Mouse (Mus musculus) kidney, embryonic 14.5 days (tissue): ENCODE measurements around the gene Ybx2. TPM values are rescaled to one million over a fixed set of nuclear protein-coding genes. Genes with fewer than 3 reads are reported as not detected.
A peak's percentile ranks its signal among the peaks of the same experiment; 100 is the strongest.

Source experiments
- ATAC-seq: fragments of 200-750 bp; cut with Nextera tagmentation; 2 replicates; pipeline ENCODE4 v1.8.0; 2017; ENCODE audit warnings: moderate number of reproducible peaks, mild to moderate bottlenecking, moderate TSS enrichment, moderate library complexity; ENCODE audit not compliant: low FRiP score, low TSS enrichment
- H3K27ac ChIP-seq: fragments of 300-500 bp; sonication (generic); 2 replicates; pipeline ENCODE4 v1.5.1; 2014; ENCODE audit warnings: low read depth, mild to moderate bottlenecking, low read length, moderate library complexity, mixed read lengths
- H3K27me3 ChIP-seq: fragments of 300-500 bp; sonication (generic); 2 replicates; pipeline ENCODE4 v1.6.1; 2014; ENCODE audit warnings: mild to moderate bottlenecking, low read length; ENCODE audit not compliant: control insufficient read depth, insufficient read depth
- H3K36me3 ChIP-seq: fragments of 300-500 bp; sonication (generic); 2 replicates; pipeline ENCODE4 v1.6.1; 2014; ENCODE audit warnings: low read length, mixed read lengths; ENCODE audit not compliant: control insufficient read depth, insufficient read depth
- H3K4me1 ChIP-seq: fragments of 300-500 bp; sonication (generic); 2 replicates; pipeline ENCODE4 v1.6.1; 2014; ENCODE audit warnings: low read length, mixed read lengths; ENCODE audit not compliant: control insufficient read depth, insufficient read depth
- H3K4me2 ChIP-seq: fragments of 300-500 bp; sonication (generic); replicated peaks from 2 replicates; pipeline ENCODE4 v1.6.1; 2014; ENCODE audit warnings: low read depth, mild to moderate bottlenecking, low read length
- H3K4me3 ChIP-seq: fragments of 300-500 bp; sonication (generic); 2 replicates; pipeline ENCODE4 v1.5.1; 2014; ENCODE audit warnings: mild to moderate bottlenecking, low read length
- H3K9ac ChIP-seq: fragments of 300-500 bp; sonication (generic); 2 replicates; pipeline ENCODE4 v1.6.1; 2014; ENCODE audit warnings: low read depth, mild to moderate bottlenecking, low read length, moderate library complexity
- H3K9me3 ChIP-seq: fragments of 300-500 bp; sonication (generic); 2 replicates; pipeline ENCODE4 v1.6.1; 2016; ENCODE audit warnings: low read length; ENCODE audit not compliant: control insufficient read depth
- WGBS: fragments of 180-500 bp; shearing (Covaris S2); extraction: QIAGEN DNeasy Blood & Tissue Kit; methylation state at CpG from one replicate; pipeline ENCODE4 v1.1.7; 2014; 5-methylcytosine and 5-hydroxymethylcytosine counted together
- polyA plus RNA-seq: library from polyadenylated mRNA; unstranded; fragments of >200 nt; fragmentation: Nextera tagmentation; extraction: Ambion mirVana; gene quantifications from 2 replicates; pipeline ENCODE4 v1.2.1, GENCODE M21; 2014

Ybx2 gene
- polyA plus RNA-seq, 1 experiment from 2014 or later = 10.1 TPM

DNA sequence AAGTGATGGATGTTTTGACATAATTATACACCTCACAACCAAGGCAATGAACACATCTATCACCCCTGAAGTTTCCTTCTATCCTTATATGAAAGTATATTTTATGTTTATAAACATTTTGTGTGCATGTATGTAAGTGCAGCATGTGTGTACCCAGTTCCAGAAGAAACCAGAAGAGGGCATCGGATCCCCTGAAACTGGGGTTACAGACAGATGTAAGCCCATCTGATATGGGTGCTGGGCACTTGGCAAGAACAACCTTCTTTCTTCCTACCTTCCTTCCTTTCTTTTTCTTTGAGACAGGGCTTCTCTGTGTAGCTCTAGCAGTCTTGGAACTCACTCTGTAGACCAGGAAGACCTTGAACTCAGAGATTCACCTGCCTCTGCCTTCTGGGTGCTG lies 20.6 kb downstream of the Ybx2 start:
- 69% methylated on average over 1 of the region's 1 CpGs for whole genome bisulfite sequencing
- Histone ChIP-seq H3K4me3 (no peak overlapping the region), H3K27ac (no peak overlapping the region), H3K36me3 (no peaks in the 10 kb centered on the region), H3K4me2 (no peak overlapping the region), H3K9ac (no peak overlapping the region), H3K9me3 (no peaks in the 10 kb centered on the region), H3K4me1 (no peaks in the 10 kb centered on the region), H3K27me3 (no peaks in the 10 kb centered on the region)
- no peak for ATAC-seq

DNA sequence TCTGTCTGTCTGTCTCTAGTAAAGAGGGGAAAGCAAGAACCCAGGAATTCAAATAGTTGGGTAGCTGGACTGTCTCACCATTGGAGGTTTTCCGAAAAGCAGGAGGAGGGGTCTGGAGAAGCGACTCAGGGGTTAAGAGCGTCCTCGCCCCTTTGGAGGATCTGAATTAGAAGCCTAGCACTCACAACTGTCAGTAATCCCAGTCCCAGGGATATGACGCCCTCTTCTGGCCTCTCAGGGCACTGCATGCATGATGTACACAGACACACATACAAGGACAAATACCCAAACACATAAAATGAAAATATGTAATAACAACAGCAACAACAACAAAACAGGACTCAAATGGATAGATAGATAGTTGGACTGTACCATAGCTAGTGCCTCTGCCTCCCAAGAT lies 25.0 kb downstream of the Ybx2 start:
- no peak overlapping the region for H3K27ac ChIP-seq
- H3K4me1 ChIP-seq = no peaks in the 10 kb centered on the region
- 43% methylated on average over 5 of the region's 5 CpGs for WGBS
- no peaks in the 10 kb centered on the region for H3K9me3 ChIP-seq
- ATAC-seq = no peak
- H3K4me3 ChIP-seq = no peak overlapping the region
- H3K4me2 ChIP-seq = no peak overlapping the region
- H3K36me3 ChIP-seq = no peaks in the 10 kb centered on the region
- H3K27me3 ChIP-seq = peaks cover 17% of the 10 kb centered on the region
- H3K9ac ChIP-seq = no peak overlapping the region

DNA sequence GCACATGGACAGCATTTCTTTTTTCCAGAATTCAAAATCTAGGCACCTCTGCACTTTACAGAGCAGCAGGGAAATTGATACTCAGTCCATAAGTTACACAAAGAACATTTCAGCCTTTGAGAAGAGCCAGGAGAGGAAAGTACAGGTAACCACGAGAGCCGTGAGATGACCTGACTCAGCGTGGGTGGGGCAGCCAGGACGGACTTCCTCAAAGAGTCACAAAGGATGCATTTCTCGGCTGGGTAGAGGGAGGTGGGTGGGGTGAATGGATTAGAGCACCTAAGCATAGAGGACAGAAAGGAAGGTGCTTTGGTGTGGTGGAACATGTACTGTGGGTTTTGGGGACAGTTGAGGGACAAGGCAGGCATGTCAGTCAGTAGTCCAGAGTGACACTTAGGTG lies 26.2 kb downstream of the Ybx2 start:
- no peak overlapping the region for H3K4me2 ChIP-seq
- peaks cover 4% of the 10 kb centered on the region; the same call in 1 of the 2 replicates for H3K4me1 ChIP-seq
- peaks cover 29% of the 10 kb centered on the region for H3K27me3 ChIP-seq
- H3K27ac ChIP-seq = no peak overlapping the region
- H3K36me3 ChIP-seq = no peaks in the 10 kb centered on the region
- H3K4me3 ChIP-seq = no peak overlapping the region
- no peak overlapping the region for H3K9ac ChIP-seq
- no peaks in the 10 kb centered on the region for H3K9me3 ChIP-seq
- 31% methylated on average over 5 of the region's 5 CpGs for WGBS
- ATAC-seq = no peak

DNA sequence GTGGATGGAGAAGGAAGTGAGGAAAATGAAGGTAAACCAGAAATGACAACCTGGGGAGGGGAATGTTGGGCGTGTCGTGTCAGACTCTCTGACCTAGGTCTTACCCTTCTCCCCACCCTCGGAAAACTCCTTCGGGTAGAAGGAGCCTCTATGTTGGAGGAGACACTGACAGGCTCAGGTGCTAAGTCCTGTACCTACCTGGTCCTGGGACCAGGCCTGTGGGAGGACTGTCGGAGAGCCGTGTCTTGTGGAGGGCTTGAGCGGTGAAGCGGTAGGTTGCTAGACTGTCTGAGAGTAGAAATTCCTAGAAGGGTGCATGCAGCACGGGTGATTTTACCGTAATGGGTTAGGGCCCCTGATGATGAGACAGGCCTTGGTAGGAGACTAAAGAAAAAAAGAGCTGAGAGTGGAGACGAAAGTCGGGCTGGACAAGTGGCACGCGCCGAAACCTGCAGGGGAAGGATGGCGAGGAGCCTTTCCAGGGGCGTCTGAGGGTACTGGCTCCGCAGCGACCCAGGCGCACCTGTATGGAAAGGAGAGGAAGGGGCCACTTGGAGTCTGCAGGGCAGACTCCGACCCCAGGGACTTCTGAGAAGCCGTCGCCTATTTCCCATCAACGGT lies 29.2 kb downstream of the Ybx2 start, which contains the start of gene Cldn7:
TSS of gene Cldn7 (plus strand) at position 130 of the 621 bp plus-strand sequence.
- Histone ChIP-seq H3K27me3 (peaks cover 33% of the 10 kb centered on the region), H3K27ac (peak within 1 kb of the TSS; percentile 80), H3K4me3 (peak within 1 kb of the TSS; percentile 44), H3K36me3 (peaks cover 17% of the 10 kb centered on the region), H3K4me1 (peaks cover 4% of the 10 kb centered on the region; the same call in 1 of the 2 replicates), H3K4me2 (peak within 1 kb of the TSS; percentile 55), H3K9ac (peak within 1 kb of the TSS; percentile 67), H3K9me3 (no peaks in the 10 kb centered on the region)
- WGBS = 8% methylated on average over 24 of the region's 24 CpGs
- ATAC-seq = peak; percentile 41

DNA sequence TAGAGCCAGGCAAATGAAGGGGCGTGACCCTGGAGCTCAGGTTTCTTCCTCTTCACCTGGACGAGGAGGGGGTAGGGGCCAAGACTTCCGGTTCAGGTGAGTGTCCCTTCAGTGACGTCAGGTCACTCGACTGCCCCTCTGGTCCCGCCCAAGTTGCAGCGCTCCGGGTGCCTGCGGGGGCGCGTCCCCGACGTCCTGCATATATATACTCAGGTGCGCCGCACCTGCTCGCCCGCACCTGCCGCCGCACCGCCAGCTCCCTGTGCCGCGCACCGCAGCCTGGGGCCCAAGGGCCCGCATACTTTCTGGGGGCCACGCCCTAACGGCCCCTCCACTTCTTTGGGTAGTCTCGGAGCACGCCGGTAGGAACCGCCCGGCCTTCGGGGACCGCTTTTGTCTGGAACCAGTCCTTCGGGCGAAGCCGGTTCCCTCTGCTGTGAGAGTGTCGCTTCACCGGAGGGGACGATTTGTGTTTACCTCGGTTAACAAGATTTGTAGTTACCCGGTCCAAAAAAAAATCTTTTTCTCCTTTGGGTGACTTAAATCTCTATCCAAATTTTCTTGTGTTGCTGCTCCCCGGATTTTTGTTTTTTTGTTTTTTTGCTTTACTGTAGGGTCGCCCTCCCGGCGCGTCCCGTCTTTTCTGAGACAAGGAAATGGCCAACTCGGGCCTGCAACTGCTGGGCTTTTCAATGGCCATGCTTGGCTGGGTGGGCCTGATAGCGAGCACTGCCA lies 29.8 kb downstream of the Ybx2 start:
- peak; percentile 36 for ATAC-seq
- Histone ChIP-seq H3K36me3 (peaks cover 24% of the 10 kb centered on the region), H3K27ac (peak overlapping the region; percentile 80), H3K27me3 (peaks cover 33% of the 10 kb centered on the region), H3K9ac (peak overlapping the region; percentile 67), H3K4me1 (peaks cover 4% of the 10 kb centered on the region; the same call in 1 of the 2 replicates), H3K4me3 (peak overlapping the region; percentile 44), H3K4me2 (peak overlapping the region; percentile 55), H3K9me3 (no peaks in the 10 kb centered on the region)
- 1% methylated on average over 49 of the region's 49 CpGs for WGBS

DNA sequence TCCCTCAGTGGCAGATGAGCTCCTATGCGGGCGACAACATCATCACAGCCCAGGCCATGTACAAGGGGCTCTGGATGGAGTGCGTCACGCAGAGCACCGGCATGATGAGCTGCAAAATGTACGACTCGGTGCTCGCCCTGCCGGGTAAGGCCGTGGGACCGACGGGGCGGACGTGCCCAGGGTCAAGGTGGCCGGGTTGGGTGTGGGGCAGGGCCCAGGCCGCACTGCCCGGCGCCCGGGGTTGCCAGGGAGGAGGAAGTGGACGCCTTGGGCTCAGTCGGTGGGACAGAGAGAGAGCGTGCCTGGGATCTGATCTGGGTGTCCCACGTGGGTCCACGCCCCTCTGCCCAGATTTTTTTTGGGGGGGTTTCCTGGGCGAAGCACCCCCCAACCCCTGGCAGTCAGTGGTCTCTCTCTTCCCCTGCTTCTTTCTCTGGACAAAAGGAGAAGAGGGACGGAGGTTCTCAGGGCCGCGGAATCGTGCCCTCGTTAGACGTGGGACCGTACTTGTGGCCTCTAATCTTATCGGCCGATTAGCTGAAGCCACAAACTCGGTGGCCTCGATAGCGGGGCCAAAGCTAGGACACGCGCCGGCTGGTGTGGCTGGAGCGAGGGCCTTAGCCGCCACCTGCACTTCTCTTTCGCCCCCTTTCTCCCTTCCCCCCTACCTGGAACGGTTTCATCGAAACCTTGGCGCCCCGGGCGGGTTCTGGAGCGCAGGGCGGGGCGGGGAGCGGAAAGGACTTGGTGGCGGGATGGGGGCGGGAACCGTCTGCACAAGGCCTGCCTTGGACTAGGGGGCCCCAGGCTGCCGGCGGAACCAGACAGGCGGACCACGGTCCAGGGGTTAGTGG lies 30.6 kb downstream of the Ybx2 start:
- Histone ChIP-seq H3K9ac (peak overlapping the region; percentile 67), H3K4me3 (peak overlapping the region; percentile 44), H3K4me1 (peaks cover 4% of the 10 kb centered on the region; the same call in 1 of the 2 replicates), H3K4me2 (peak overlapping the region; percentile 55), H3K27ac (peak overlapping the region; percentile 80), H3K27me3 (peaks cover 33% of the 10 kb centered on the region), H3K36me3 (peaks cover 27% of the 10 kb centered on the region), H3K9me3 (no peaks in the 10 kb centered on the region)
- ATAC-seq = peak; percentile 79
- under 1% methylated on average over 57 of the region's 59 CpGs for WGBS

DNA sequence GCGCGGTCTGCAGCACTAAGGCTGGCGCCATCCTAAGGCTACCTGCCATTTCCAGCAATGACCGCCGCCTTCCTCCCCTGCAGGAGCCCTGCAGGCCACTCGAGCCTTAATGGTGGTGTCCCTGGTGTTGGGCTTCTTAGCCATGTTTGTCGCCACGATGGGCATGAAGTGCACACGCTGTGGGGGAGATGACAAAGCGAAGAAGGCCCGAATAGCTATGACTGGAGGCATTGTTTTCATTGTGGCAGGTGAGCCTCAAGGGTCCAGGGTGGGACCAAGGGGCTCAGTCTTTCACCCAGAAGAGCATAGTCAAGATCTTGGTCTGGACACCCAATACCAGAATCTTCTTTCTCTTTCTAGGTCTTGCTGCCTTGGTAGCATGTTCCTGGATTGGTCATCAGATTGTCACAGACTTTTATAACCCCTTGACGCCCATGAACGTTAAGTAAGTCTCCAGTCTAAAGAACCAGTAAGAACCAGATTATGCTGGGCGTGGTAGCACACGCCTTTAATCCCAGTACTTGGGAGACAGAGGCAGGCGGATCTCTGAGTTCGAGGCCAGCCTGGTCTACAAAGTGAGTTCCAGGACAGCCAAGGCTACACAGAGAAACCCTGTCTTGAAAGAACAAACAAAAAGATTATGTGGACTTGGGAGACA lies 31.4 kb downstream of the Ybx2 start:
- peak overlapping the region; percentile 67 for H3K9ac ChIP-seq
- WGBS = 34% methylated on average over 17 of the region's 17 CpGs
- peak overlapping the region; percentile 55 for H3K4me2 ChIP-seq
- peaks cover 32% of the 10 kb centered on the region for H3K36me3 ChIP-seq
- H3K27me3 ChIP-seq = peaks cover 33% of the 10 kb centered on the region
- H3K4me3 ChIP-seq = peak overlapping the region; percentile 44
- no peaks in the 10 kb centered on the region for H3K9me3 ChIP-seq
- peak overlapping the region; percentile 80; the same call in 1 of the 2 replicates for H3K27ac ChIP-seq
- no peak for ATAC-seq
- H3K4me1 ChIP-seq = peaks cover 4% of the 10 kb centered on the region; the same call in 1 of the 2 replicates

DNA sequence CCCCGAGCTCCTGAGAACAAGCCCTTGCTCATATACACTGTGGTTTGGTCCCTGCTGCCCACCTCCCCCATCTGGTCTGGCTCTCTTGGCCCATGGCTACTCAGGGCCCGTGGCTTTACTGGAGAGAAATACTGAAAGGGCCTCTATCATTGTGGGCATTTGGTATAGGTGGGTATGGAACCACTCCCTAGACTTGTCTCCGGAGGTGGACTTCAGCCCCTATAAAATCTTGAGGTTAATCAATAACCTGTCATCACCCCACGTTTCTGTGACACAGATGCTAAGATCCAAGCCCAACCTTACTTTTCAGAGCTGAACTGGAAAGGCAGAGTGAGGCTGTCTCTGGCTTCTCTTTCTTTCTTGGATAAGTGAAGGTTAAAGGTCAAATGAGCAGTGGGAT lies 33.2 kb downstream of the Ybx2 start:
- Histone ChIP-seq H3K27me3 (peaks cover 29% of the 10 kb centered on the region), H3K27ac (no peak overlapping the region), H3K9ac (no peak overlapping the region), H3K4me3 (no peak overlapping the region), H3K9me3 (no peaks in the 10 kb centered on the region), H3K36me3 (peaks cover 46% of the 10 kb centered on the region), H3K4me2 (no peak overlapping the region), H3K4me1 (peaks cover 4% of the 10 kb centered on the region; the same call in 1 of the 2 replicates)
- no peak for ATAC-seq
- WGBS = 83% methylated on average over 4 of the region's 4 CpGs
